Mouse (Mus musculus): ENCODE measurements around the gene Klhl21. TPM values are rescaled to one million over a fixed set of nuclear protein-coding genes. Genes with fewer than 3 reads are reported as not detected.

The Klhl21 gene
- total RNA-seq (2023) = 9.0 and 12.1 TPM in 2 replicates

DNA sequence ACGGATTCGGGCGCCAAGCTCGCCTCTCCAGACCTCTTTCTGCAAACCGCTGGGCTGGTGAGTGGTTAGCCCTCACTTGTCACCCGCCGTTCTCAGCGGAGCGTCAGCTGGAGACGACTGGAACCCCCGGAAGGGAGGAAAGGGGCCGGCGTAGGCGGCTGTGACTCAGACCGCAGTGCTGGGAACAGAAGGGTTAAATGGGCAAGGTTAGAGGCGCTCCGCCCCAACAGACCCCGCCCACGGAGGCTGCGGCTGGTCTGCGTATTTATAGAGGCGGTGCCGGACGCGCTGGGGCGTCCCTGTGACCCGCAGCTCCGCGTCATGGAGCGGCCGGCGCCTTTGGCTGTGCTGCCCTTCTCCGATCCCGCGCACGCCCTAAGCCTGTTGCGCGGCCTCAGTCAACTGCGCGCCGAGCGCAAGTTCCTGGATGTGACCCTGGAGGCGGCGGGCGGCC, at the start of gene Klhl21:
Gene Klhl21 (plus strand): TSS at position 182 of the 454 bp plus-strand sequence.

GRCm38 (mm10) chr4:151988342-151989109, 20.1 kb upstream of the Klhl21 start, which contains the start of gene Thap3:
TSS of gene Thap3 (minus strand) at chr4:151988997.

DNA sequence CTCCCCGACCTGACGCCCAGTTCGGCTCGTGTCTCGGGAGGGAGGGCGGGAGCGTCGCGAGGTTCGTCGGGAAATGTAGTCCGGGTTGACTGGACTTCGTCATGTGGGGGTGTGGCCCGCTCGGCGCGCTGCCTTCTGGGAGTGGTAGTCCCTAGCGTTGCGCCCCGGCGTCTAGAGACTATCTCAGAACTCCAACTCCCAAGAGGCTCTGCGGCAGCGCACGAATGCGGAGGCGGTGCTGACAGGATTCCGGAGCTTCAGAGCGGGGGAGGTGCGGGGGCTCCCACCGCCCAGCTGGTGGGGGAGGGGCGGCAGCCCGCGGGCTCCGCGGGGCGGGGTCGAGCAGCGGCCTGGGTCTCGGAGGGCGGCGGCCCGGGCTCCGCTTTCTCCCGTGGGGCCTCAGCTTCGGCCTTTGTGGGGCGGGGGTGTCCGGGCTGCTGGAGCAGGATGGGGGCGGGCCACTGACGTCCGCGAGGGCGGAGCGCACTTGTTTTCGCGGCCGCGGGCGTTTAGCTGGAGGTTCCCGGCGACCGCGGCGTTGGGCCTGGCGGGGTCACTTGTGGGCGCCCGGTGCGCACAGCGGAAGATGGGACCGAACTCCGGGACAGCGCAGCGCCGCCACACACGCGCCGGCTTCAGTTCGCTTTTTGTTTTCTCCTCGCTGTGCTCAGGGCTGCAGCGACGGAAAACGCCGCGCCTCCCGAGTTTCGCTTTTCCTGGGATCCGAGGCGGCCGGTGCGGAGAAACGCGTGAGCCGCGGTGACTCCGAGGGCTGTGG, 12.2 kb upstream of the Klhl21 start, which contains the start of gene Phf13:
Gene Phf13 (minus strand): TSS at position 86 of the 778 bp plus-strand sequence.

GRCm38 (mm10) chr4:152027524-152027923, 18.9 kb downstream of the Klhl21 start, which contains the start of gene Zbtb48:
TSS of gene Zbtb48 (minus strand) at chr4:152027671.

GRCm38 (mm10) chr4:152038225-152038984, 29.8 kb downstream of the Klhl21 start, which contains the start of gene Tas1r1:
TSS of gene Tas1r1 (minus strand) at chr4:152038568.

GRCm38 (mm10) chr4:152038985-152039830, 30.6 kb downstream of the Klhl21 start, which contains the start of gene Nol9:
TSS of gene Nol9 (plus strand) at chr4:152039321.

Other genes with a start within 250 kb of the Klhl21 start
- gene Camta1, start 146.9 kb upstream of the Klhl21 start, total RNA-seq (2023) = 20.1 and 23.2 TPM in 2 replicates
- 18.0 and 22.3 TPM in 2 replicates for gene Dnajc11, start 75.1 kb upstream of the Klhl21 start, total RNA-seq (2023)
- gene Thap3, start 19.8 kb upstream of the Klhl21 start, total RNA-seq (2023) = 13.5 and 16.7 TPM in 2 replicates
- gene Phf13, start 12.5 kb upstream of the Klhl21 start, total RNA-seq (2023) = 4.0 and 5.2 TPM in 2 replicates
- 10.2 and 11.7 TPM in 2 replicates for gene Zbtb48, start 18.9 kb downstream of the Klhl21 start, total RNA-seq (2023)
- gene Tas1r1, start 29.8 kb downstream of the Klhl21 start, total RNA-seq (2023) = 0.18 and 0.54 TPM in 2 replicates
- 10.0 and 13.9 TPM in 2 replicates for gene Nol9, start 30.5 kb downstream of the Klhl21 start, total RNA-seq (2023)
- gene Plekhg5, start 63.7 kb downstream of the Klhl21 start, total RNA-seq (2023) = 2.5 and 3.6 TPM in 2 replicates
- not detected in 2 replicates for gene Tnfrsf25, start 107.1 kb downstream of the Klhl21 start, total RNA-seq (2023)
- gene Espn, start 143.6 kb downstream of the Klhl21 start, total RNA-seq (2023) = 0.32 and 0.43 TPM in 2 replicates
- not detected in 2 replicates for gene Hes2, start 150.1 kb downstream of the Klhl21 start, total RNA-seq (2023)
- gene Acot7, start 169.3 kb downstream of the Klhl21 start, total RNA-seq (2023) = 25.5 and 29.0 TPM in 2 replicates

Data from neutrophil, adult 65 days (primary cell).